Mouse (Mus musculus): Measurements from ENCODE around the gene Caln1.

DNA sequence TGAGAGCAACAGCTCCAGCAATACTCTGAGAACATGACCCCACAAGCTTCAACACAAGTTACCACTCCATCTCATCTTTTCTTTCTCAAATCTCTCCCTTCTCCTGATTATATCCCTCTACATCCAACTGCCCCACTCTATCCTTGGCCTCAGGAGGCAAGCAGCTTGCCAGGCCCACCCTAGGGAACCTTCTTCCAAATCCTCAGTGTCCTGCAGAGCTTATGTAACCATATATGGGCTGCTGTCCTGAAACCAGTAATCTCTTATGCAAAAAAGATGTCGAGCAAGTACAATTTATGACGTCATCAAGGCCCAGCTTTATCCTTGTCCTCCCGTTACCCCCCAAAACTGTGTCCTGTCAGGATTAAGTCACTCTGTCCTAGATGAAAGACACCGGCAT lies 333.1 kb downstream of the Caln1 start:
- TF ChIP-seq CTCF (conservative IDR thresholded peaks at IDR 0.05; ENCODE audit: low read length) (no peak), POU5F1 (IDR thresholded peaks at IDR 0.05; ENCODE audit: borderline replicate concordance, low read length) (no peak)

Data from E14TG2a.4 (cell line).